Mouse (Mus musculus) gonadal fat pad, adult 2 months (tissue): ENCODE measurements around the gene Ctrc. TPM values are rescaled to one million over a fixed set of nuclear protein-coding genes. Genes with fewer than 3 reads are reported as not detected.

Experiments
- DNase-seq: peaks from one replicate; pipeline ENCODE4 v3.0.0-alpha.2; 2012; ENCODE audit warnings: low read depth
- polyA plus RNA-seq: library from polyadenylated mRNA; depleted of rRNA; stranded (reverse); fragments of >200 nt; gene quantifications from 2 replicates; pipeline ENCODE4 v1.2.3, GENCODE M21; 2012; rRNA removed

Ctrc gene
- polyA plus RNA-seq = 0.27 and 1.6 TPM in 2 replicates

DNA sequence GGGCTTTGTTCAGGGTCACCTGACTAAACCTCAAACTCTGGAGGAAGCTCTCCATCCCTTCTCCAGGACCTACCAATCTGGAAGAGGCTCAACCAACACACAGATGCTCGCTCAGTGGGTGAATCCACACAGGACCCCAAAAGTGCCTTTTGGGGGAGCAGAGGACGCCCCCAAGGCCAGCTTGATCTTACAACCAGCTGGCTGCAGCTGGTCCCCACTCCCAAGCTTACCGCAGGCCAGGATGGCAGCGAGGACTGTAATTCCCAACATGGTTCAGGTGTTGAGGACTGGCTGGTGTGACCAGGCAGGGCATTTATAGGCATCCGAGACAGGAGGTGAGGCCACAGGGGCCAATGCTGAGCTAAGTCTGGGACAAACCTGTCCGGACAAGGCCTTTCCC lies at the start of gene Ctrc:
TSS of gene Ctrc (minus strand) at position 361 of the 400 bp plus-strand sequence.
- DNase-seq = no peak

DNA sequence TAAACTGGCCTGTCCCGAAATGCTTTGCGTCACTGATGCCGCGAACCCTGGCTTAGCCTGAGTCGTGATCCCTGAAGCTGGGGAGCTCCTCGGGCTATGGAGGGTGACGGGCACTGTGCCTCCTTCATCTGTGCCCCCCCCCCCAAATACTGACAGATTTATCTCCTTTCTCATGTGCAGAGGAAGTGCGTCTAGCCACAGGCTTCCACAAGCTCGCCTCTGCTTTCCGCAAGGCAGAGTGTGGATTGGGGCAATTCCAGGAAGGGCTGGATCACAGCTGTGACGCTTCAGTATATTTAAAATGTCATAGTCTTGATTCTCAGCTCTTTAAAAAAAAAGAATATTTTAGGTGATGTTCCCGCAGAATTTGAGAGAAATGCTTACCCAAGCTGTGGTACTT lies 49.6 kb upstream of the Ctrc start:
- no peak for DNase-seq

DNA sequence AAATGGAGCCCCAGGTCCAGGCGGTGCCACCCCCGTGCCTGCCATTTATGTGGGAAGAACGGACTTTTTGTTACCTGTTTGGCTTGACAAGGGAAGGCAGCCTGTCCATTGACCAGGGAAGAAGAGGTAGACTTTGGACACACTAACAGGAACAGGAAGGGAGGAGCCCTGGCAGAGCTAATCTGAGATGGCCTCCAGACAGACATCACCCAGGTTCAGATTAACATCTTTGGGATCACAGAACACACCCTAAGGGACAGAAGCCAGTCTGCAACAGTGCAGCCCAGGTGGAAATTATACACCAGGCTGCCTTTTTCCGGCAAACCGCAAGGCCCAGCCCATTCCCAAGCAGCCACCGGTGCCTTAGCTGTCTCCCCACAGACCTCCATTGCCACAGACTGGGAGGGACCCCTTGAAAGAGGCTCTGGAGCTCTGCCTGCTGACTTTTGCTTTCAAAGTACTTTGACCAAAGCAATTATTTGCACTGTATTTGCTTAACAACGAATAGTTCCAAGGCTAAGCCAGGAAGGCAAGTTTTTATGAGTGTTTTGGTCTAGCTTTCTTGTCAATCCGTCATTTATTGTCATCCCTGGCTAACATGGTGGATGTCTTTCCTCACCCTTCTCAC lies 47.1 kb upstream of the Ctrc start:
- no peak for DNase-seq

DNA sequence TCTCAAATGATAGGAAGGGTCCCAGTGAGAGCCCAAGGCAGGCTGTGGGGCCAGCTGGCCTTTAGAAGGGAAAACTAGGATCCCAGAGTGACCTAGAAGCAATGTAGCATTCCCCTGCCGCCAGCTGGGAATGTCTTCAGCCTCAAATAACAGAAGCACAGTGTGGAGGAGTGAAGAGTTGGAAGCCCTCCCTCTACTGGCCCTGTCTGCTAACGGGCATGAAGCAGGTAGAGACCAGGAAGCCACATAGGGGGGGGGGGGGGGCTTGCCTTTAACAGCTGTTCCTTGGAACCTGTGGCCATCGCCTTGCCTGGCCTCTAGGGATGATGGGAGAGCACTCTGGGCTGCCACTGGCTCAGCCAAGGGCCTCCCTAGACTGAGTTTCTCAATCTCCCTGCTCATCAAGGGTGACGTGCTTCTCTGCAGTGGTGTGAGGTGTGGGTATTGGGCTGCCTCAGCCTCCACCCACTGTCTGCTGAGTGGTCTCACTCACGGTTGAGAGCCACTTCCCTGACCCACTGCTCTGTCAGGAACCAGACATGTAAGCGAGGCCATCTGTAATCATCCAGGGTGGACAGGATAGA lies 40.3 kb upstream of the Ctrc start:
- DNase-seq = no peak

DNA sequence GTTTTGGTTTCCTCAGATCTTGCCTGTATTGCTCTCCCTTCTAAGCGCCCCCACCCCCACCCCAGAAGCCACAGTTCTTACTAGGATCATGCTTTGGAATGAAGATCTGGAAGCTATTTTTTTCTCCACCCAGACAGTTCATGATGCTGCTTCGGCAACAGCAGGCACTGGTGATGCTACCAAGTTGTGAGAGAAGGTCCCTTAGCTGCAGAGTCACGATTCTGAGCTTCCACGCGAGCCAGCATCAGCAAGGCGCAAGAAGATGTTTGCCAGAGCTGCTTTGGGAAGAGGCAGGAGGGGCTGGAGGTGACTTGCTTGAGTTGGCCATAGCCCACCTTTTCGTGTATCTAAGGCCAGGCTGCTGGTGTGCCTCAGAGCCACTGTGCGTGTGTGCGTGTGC lies 39.3 kb upstream of the Ctrc start:
- no peak for DNase-seq

DNA sequence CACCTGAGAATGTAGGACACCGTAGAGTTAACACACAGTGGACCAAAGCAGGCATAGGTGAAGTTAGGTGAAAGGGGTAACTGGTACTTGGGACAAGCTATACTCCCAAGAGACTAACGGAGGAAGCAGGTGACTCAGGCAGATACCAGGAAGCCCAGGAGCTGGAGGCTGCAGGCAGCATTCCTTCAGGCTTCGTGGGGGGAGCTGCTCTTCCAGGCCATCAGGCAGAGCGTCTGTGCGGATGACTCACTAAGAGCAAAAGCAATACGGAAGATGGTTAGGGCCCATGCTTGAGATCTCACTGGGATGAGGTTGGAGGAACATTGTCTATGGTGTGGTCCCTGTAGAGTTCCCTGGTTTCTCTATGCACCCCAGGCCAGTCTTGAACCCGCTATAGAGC lies 36.7 kb upstream of the Ctrc start:
- no peak for DNase-seq

DNA sequence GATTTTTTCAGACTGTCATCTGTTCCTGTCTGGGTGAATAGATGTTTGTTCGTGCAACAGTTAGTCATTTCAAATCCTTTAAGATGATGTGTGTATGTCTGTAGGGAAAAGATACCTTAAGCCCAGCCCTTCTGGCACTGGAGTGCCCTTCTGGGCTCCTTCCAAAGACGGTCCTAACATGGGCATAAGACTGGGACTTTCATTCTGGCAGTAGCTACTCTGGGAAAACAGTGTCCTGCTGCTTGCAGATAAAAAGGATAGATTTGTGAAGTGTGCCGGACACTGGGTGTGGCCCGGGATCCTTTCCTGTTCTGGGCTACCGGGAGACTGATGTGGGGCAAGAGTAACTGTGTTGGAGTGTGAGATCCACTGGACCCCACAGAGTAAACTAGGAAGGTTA lies 35.8 kb upstream of the Ctrc start:
- DNase-seq = no peak

DNA sequence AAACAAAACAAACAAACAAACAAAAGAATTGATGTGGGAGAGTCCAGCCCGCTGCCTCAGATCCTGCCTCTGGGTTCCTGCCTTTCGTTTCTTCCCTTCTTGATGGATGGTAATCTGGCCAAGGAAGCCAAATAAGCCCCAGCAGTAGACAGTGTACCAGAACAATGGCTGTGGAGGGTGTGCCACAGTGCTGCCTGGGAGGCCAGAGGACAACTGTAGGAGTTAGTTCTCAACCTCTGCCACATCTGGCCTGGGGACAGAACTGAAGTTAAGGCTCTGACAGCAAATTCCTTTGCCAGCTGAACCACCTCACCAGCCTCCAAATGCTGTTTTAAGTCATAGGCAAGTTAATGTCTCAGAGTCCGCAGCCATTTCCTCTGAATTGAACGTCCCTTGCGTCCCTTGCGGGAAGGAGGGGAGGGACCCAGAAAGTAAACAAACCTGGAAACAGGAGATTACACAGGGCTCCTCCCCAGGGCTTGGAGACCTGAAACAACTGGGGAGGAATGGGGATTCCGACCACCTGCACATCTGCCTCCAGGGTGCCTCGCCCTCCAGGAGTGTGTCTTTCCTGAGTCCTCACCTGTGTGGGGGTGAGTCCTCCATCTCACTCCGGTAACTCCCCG lies 35.2 kb upstream of the Ctrc start:
- no peak for DNase-seq

DNA sequence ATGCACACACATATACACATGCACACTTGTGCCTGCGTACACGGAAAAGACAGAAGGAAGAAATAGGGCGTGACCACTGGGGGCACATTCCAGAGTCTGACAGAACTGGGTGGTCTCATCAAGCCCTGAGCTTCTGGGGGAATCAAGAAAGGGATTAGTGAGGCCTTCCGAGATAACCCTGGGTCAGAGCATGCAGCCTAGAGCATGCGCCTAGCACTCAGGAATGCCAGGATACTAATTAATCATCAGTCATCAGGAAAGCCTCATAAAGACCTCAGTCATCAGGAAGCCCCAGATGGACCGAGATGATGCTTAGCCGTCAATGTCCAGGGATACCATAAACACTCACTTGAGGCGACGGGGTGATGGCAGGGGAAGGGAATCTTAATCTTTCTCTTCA lies 33.7 kb upstream of the Ctrc start:
- no peak for DNase-seq

DNA sequence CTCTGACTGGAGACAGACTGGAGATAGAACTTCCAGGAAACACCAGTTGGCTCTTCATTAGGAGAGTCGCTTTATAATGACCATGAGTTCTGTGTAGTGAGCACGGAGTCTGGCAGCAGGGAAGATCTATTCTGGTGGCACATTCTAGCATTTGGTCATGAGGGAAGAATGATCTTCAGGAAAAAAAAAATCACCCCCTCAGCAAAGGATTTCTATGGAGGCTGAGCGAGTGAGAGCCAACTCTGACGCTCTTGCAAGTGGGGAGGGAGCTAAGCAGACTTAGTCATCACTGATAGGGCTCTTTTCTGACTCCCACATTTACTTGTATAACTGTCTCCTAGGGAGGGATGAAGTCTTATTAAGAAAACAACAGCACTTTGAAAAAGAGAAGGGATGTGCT lies 32.9 kb upstream of the Ctrc start:
- DNase-seq = no peak

DNA sequence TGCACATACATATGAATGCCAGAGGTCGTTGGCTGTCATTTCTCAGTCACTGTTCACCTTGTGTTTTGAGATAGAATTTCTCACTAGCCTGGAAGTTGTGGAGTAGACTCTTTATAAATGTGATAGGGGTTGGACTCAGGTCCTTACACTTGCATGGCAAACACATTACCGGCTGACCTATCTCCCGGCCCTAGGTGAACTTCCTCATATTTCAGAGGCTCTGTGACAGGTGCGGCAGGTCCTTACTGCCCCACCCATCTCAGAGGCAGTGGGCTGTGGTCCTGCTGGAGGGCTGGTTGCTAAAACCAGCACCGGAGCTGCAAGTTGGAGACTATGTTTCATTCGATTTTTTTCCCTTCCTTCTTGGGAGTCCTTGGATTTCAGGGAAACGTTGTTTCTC lies 32.5 kb upstream of the Ctrc start:
- DNase-seq = no peak

DNA sequence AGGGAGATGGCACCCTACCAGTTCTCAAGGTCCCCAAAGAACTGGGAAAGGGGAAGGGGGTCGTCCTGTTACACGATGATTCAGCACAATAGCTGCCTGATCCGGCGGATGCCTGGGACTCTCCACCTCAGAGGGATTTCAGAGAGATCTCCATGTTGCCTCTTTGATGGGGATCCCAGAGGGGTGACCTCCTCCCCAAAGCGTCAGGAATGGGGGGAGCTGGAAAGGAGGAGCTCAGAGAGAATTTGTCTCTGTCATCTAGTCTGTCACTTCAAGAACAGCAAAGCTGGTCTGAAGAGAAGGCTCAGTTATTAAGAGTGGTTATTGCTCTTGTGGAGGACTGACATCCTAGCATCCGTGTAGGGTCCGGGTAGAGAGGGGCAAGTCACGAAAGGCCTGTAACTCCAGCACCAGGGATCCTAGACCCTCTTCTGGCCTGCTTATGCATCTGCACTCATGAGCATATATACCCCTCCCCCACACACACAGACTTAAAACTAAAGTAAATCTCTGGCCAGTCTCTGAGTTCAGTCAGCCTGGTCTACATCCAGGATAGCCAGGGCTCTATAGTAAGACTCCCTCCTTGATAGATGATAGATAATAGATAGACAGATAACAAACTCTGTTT lies 29.4 kb upstream of the Ctrc start:
- no peak for DNase-seq

DNA sequence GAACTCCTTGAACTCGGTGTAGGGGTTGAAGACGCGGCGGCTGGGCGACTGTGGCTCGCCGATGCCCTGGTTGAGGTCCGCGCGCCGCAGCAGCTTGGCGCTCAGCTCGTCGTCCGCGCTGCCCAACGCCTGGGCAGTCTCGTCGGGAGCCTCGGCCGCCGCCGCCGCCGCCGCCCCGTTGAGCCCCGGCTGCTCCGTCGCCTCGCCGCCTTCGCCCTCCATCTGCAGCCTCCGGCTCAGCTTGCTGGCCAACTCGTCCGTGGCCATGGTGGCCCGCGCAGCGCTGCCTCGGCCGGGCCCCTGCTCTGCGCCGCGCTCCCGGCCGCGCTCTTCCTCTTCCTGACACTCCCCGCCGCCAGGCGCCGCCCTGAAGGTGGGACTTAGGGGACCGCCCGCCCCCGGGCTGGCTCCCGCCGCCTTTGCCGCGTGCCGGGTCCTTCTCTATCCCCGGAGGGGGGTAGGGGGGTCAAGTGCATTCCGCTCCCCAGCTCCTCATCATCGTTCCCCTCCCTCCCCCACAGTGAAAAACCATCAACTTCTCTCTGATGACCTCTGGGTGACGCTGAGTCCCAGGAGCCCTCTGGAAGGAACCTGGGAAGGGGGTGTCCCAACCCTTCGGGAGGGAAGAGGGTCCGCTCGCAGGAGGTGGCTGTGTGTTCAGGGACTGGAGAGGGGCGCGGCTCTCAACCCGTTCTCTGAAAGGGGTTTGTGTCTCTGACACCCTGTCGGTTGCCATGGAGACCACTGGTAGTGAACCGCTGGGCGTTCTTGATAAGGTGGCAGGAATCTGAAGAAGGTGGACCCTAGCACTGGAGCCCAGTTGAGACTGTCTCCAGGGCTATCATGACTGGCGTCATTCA lies 28.7 kb upstream of the Ctrc start, which contains the start of gene Efhd2:
TSS of gene Efhd2 (minus strand) at position 320 of the 860 bp plus-strand sequence.
- DNase-seq = no peak

DNA sequence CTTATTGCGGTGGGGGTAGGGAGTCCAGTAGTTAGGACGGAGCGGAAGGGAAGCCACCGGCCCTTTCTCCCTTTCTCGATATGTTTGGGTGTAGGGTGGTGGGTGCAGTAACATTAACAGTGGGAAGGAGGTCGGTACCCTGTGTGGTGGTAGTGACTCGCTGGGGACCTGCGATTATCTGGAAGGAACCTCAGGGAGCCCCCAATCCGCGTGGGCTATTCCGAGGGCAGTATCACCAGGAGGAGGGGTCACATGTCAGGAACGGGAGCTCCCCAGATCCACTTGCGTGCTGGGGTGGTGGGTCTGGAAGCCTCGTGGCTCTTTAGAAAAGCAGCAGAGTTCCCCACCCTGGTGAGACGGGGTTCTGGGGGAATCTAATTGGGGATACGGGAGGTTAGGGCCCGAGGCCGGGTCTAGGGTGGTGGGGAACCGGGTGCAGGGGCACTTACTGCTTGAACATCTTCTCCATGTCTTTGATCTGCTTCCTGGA lies 28.0 kb upstream of the Ctrc start:
- no peak for DNase-seq

DNA sequence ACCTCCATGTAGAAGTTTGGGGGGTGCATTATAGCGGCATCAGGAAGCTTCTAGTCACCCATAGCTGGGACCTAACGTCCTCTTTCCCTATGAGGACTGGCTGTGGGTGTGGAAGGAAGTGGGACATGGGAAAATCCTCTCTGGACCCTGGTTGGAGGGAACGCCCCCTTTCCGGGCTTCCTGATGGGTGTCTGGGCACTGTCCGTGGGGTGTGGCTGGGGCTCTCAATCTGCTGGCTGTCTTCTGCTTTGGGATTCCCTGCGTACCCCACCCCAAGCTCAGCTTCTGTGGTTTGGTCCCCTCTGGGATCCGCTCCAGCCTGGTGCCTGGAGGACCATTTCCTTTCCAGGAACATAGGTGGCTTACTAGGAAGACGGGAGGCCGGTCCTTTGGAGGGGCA lies 26.8 kb upstream of the Ctrc start:
- DNase-seq = no peak

DNA sequence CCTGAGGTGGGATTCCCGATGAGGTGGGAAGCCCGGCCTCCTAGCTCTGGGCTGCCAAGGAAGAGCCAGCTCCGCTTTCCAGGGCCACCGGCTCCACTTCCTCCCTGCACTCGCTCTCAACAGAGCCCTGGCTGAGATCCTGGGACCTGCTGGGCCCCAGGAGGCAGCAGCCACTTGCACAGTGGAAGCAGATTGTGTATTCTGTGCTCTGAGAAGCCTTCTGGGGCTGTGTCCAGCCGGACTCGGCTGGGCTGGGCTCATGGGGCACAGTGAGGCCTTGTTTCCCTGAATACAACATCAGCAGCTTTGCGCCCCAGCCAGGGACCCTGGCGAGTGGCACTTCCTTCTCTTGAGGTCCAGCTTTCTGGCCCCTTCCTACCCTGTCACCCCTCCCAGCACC lies 25.8 kb upstream of the Ctrc start:
- no peak for DNase-seq

DNA sequence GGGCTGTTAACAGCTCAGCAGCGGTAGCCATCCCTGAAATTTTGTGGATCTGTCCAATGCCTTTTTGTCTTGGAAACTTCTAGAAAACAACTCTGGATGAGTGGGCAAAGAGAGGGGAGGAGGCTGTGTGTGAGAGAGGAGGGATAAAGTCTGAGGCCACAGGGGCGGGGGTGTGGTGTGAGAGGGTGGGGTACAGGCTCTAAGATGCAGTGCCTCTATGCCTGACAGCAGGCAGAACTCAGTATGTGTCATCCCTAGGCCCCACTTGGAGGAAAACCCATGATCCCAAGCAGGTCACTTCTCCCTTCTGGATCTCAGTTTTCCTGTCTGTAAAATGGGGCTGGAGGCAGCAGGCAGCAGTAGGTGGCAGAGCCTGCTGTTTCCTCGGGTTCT lies 25.2 kb upstream of the Ctrc start:
- DNase-seq = no peak

DNA sequence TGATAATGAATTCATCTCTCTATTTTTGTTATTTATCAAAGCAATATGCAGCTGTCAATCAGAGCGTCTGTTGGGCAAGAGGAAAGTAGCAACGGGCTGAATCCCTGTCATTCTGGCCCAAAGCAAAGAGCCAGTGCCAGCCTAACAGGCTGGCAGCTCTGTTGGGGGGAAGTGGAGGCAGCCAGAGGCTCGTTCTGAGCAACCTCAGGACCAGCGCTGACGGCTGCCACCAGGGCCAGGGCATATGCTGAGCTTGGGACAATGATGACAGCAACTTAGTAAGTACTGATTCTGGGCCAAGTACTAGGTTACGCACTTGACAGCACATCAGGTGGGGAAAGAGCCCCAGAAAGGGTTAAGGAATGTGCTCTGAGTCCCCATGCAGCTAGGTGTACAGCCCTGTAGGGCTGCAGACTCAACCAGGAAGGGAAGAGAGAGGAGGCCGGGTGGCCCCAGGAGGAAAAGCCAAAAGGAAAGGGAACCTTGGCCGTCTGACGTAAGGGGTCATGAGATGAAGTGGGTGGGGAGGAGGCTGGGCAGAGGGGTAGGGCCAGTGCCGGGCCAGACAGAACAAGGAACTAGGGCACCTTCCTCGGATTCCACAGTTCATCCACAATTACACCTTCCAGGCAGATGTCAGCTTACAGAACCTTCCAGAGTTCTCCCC lies 24.6 kb upstream of the Ctrc start:
- DNase-seq = no peak

DNA sequence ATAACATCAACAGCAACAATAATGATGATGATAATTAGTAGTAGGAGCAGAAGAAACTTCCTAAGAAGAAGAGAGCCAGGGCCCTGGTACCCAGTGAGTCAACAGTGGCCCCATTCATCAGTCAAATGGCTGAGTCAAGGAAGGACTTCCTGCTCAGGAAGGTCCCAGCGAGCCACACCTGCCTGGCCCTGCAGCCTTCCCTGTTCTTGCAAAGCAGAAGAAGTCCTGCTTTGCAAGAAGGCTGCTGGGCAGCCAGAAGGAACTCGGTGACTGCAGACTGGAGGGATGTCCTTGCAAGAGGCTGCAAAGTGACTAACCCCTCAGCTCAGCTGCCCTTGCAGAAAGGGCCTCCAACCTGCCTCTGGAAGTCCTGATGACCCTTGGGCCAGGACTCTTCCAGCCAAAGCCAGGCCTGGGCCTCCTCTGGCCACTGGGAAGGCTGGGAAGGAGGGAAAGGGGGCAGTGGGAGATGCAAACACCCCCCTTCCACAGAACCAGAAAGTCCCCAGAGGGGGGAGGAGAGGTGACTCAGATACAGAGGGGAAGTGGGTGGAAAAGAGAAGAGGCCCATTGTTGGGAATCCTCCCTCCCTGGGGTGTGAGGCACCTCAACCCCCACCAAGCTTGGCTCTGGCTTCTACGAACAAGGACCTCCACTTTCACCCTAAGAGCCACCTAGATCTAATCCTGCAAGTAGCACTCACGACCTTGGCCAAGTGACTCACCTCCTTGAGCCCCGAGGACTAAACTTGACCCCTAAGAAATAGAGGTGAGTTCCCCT lies 23.5 kb upstream of the Ctrc start:
- no peak for DNase-seq

DNA sequence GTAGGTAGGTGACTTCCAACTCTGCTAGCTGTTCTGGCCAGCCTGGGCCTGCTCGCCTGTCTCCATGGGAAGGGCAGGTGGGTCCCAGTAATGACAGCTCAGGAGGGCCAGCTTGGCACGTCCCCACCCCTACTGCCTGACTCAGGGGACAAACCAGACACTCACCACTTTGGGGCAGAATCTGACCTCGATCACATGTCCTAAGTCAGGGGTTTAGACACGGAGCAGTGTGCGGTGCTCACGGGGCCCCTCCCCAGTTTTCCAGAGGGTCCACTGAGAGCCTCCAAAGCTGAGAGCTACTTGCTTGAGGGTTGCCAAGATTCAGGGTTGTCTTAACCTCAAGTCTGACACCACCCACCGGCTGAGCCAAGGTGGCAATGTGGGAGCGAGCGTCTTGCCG lies 21.9 kb upstream of the Ctrc start:
- no peak for DNase-seq

DNA sequence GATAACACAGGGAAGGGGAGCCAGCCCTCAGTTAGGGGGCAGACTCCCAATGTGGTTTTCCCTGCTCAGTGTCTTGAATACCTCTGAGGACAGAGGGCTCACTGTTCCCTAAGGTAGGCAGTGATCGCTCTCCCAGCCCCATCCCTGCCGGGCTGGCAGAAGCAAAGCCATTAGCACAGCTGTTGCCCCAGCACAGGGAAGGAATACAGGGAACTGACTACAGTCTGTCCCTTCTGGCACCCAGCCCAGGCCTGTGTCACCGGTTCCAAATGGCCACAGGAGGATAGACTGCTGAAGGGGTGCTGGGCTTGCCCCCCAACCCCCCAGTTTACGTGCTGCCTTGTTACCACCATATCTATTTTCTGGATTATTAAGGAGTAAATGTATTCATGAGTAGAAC lies 21.3 kb upstream of the Ctrc start:
- no peak for DNase-seq
